Mouse (Mus musculus): ENCODE data around the gene Gtf2h3. TPM values are rescaled to one million over a fixed set of nuclear protein-coding genes. Genes with fewer than 3 reads are reported as not detected.

Gtf2h3 gene
- polyA plus RNA-seq, 2 experiments, result 62.6 to 86.9 TPM

GRCm38 (mm10) chr5:124618711-124619110 lies 39.8 kb downstream of the Gtf2h3 start:
- Histone ChIP-seq H3K27ac (replicated peaks; ENCODE audit: low read depth, low read length) (no peak overlapping the region), H3K9ac (ENCODE audit: low read depth, low read length, severe bottlenecking) (no peak overlapping the region), H3K36me3 (ENCODE audit: control insufficient read depth, insufficient read depth, low read length) (peaks cover 3% of the 10 kb centered on the region; the same call in 1 of the 2 replicates), H3K4me1 (ENCODE audit: control insufficient read depth, insufficient read depth, low read length) (no peaks in the 10 kb centered on the region), H3K4me2 (replicated peaks; ENCODE audit: low read depth, low read length, severe bottlenecking) (no peak overlapping the region), H3K4me3 (replicated peaks; ENCODE audit: low read length) (no peak overlapping the region), H3K27me3 (ENCODE audit: control insufficient read depth, insufficient read depth, low read length) (no peaks in the 10 kb centered on the region), H3K9me3 (ENCODE audit: control insufficient read depth, low read length) (no peaks in the 10 kb centered on the region)
- ATAC-seq (ENCODE audit: low FRiP score, low read depth) (no peak), DNase-seq (ENCODE audit: low spot score) (no peak)
- no peak for TF ChIP-seq POLR2A (IDR thresholded peaks at IDR 0.05; ENCODE audit: borderline replicate concordance, extremely low read depth, insufficient read depth, insufficient read length)
- WGBS, result 77% methylated on average over 10 of the region's 10 CpGs

DNA sequence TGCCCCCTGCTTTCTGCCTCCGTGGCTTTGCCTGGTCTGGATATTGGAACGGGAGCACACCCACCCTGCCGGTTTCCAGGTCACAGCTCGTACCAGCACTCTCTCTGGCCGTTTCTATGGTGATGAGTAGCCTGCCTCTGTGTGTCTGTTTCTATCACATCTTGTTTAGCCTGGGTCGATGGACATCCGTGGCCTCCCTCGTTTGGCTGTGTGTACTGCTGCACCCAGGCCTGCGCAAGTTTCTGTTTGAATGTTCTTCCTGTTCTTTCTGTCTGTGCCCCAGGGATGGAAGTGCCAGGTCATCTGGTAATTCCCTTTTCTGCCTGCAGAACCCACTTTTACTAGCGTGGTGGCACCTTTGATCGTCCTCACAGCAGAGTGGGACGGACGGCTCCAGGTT lies 42.4 kb downstream of the Gtf2h3 start:
- WGBS, result 75% methylated on average over 13 of the region's 13 CpGs
- H3K27ac ChIP-seq (replicated peaks; ENCODE audit: low read depth, low read length), result no peak overlapping the region
- ATAC-seq (ENCODE audit: low FRiP score, low read depth) (no peak), DNase-seq (ENCODE audit: low spot score) (no peak)
- peaks cover 3% of the 10 kb centered on the region; the same call in 1 of the 2 replicates for H3K36me3 ChIP-seq (ENCODE audit: control insufficient read depth, insufficient read depth, low read length)
- H3K4me3 ChIP-seq (replicated peaks; ENCODE audit: low read length), result no peak overlapping the region
- no peaks in the 10 kb centered on the region for H3K27me3 ChIP-seq (ENCODE audit: control insufficient read depth, insufficient read depth, low read length)
- no peak overlapping the region for H3K9ac ChIP-seq (ENCODE audit: low read depth, low read length, severe bottlenecking)
- no peak overlapping the region for H3K4me2 ChIP-seq (replicated peaks; ENCODE audit: low read depth, low read length, severe bottlenecking)
- no peaks in the 10 kb centered on the region for H3K4me1 ChIP-seq (ENCODE audit: control insufficient read depth, insufficient read depth, low read length)
- no peak for TF ChIP-seq POLR2A (IDR thresholded peaks at IDR 0.05; ENCODE audit: borderline replicate concordance, extremely low read depth, insufficient read depth, insufficient read length)
- no peaks in the 10 kb centered on the region for H3K9me3 ChIP-seq (ENCODE audit: control insufficient read depth, low read length)

GRCm38 (mm10) chr5:124622890-124623289 lies 44.0 kb downstream of the Gtf2h3 start:
- peaks cover under 1% of the 10 kb centered on the region; the same call in 1 of the 2 replicates for H3K4me1 ChIP-seq (ENCODE audit: control insufficient read depth, insufficient read depth, low read length)
- no peaks in the 10 kb centered on the region for H3K9me3 ChIP-seq (ENCODE audit: control insufficient read depth, low read length)
- H3K4me3 ChIP-seq (replicated peaks; ENCODE audit: low read length), result no peak overlapping the region
- H3K36me3 ChIP-seq (ENCODE audit: control insufficient read depth, insufficient read depth, low read length), result no peaks in the 10 kb centered on the region
- no peak overlapping the region for H3K9ac ChIP-seq (ENCODE audit: low read depth, low read length, severe bottlenecking)
- no peak for TF ChIP-seq POLR2A (IDR thresholded peaks at IDR 0.05; ENCODE audit: borderline replicate concordance, extremely low read depth, insufficient read depth, insufficient read length)
- no peak for ATAC-seq (ENCODE audit: low FRiP score, low read depth)
- no peak overlapping the region for H3K27ac ChIP-seq (replicated peaks; ENCODE audit: low read depth, low read length)
- WGBS, result 85% methylated on average over 15 of the region's 15 CpGs
- H3K4me2 ChIP-seq (replicated peaks; ENCODE audit: low read depth, low read length, severe bottlenecking), result no peak overlapping the region
- no peaks in the 10 kb centered on the region for H3K27me3 ChIP-seq (ENCODE audit: control insufficient read depth, insufficient read depth, low read length)
- DNase-seq (ENCODE audit: low spot score), result no peak

DNA sequence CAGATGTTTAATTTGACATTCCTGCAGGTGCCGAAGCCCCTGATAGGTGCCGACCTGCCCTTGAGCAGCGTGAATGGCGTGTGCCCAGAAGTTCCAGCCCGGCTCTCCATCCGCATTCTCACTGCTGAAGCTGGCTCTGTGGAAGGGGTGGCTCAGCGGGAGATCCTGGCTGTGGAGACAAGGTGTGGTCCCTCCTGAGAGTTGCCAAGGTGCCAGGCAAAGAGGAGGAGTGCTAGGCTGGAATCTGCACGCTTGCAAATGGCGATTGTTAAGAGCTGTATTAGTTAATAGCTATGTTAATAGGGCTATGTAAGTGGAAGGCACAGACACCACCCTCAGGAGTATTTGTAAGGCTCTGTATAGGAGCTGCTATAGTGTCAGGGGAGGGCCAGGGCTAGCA lies 45.4 kb downstream of the Gtf2h3 start:
- Histone ChIP-seq H3K4me1 (ENCODE audit: control insufficient read depth, insufficient read depth, low read length) (peaks cover 5% of the 10 kb centered on the region; the same call in 1 of the 2 replicates), H3K4me2 (replicated peaks; ENCODE audit: low read depth, low read length, severe bottlenecking) (no peak overlapping the region), H3K27ac (replicated peaks; ENCODE audit: low read depth, low read length) (no peak overlapping the region), H3K27me3 (ENCODE audit: control insufficient read depth, insufficient read depth, low read length) (no peaks in the 10 kb centered on the region), H3K4me3 (replicated peaks; ENCODE audit: low read length) (no peak overlapping the region), H3K9me3 (ENCODE audit: control insufficient read depth, low read length) (no peaks in the 10 kb centered on the region), H3K36me3 (ENCODE audit: control insufficient read depth, insufficient read depth, low read length) (no peaks in the 10 kb centered on the region), H3K9ac (ENCODE audit: low read depth, low read length, severe bottlenecking) (no peak overlapping the region)
- WGBS, result 79% methylated on average over 9 of the region's 9 CpGs
- DNase-seq (ENCODE audit: low spot score) (no peak), ATAC-seq (ENCODE audit: low FRiP score, low read depth) (no peak)
- TF ChIP-seq POLR2A (IDR thresholded peaks at IDR 0.05; ENCODE audit: borderline replicate concordance, extremely low read depth, insufficient read depth, insufficient read length), result no peak

- Histone ChIP-seq H3K27ac (replicated peaks; ENCODE audit: low read depth, low read length) (peak within 1 kb of the TSS; percentile 76), H3K36me3 (ENCODE audit: control insufficient read depth, insufficient read depth, low read length) (peaks cover 4% of the 10 kb centered on the region; the same call in 1 of the 2 replicates), H3K9me3 (ENCODE audit: control insufficient read depth, low read length) (no peaks in the 10 kb centered on the region), H3K4me1 (ENCODE audit: control insufficient read depth, insufficient read depth, low read length) (peaks cover 13% of the 10 kb centered on the region), H3K4me3 (replicated peaks; ENCODE audit: low read length) (peak within 1 kb of the TSS; percentile 92), H3K4me2 (replicated peaks; ENCODE audit: low read depth, low read length, severe bottlenecking) (peak within 1 kb of the TSS; percentile 59), H3K27me3 (ENCODE audit: control insufficient read depth, insufficient read depth, low read length) (no peaks in the 10 kb centered on the region), H3K9ac (ENCODE audit: low read depth, low read length, severe bottlenecking) (peak within 1 kb of the TSS; percentile 75)
- WGBS, result under 1% methylated on average over 45 of the region's 58 CpGs
- 0 out of 2 replicates have a peak, but pooled peaks have one; percentile 7 for TF ChIP-seq POLR2A (IDR thresholded peaks at IDR 0.05; ENCODE audit: borderline replicate concordance, extremely low read depth, insufficient read depth, insufficient read length)
- DNase-seq (ENCODE audit: low spot score) (peak; percentile 94), ATAC-seq (ENCODE audit: low FRiP score, low read depth) (peak; percentile 98)
Measured at GRCm38 (mm10) chr5:124628448-124629363, 49.8 kb downstream of the Gtf2h3 start, which contains the start of gene Atp6v0a2. Atp6v0a2 (plus strand) TSS chr5:124628576.

Measured in limb, embryonic 14.5 days (tissue).